Mouse (Mus musculus) CH12.LX (cell line): ENCODE measurements around the gene Arl5a. TPM values are rescaled to one million over a fixed set of nuclear protein-coding genes. Genes with fewer than 3 reads are reported as not detected.

Experiments used
- DNase-seq: peaks from one replicate; pipeline ENCODE4 v3.0.0-alpha.2; 2013; ENCODE audit errors: extremely low read depth
- H3K27ac ChIP-seq: 2 replicates; pipeline ENCODE4 v1.5.1; 2012; ENCODE audit warnings: low read depth, mild to moderate bottlenecking, control low read depth, moderate library complexity; ENCODE audit not compliant: insufficient read depth
- H3K27me3 ChIP-seq: replicated peaks from 2 replicates; pipeline ENCODE3; 2012; ENCODE audit warnings: inconsistent platforms
- H3K36me3 ChIP-seq, 2 experiments: replicated peaks in 1 of 2; 2 replicates each; pipeline versions ENCODE3 to v1.6.1; 2012; ENCODE audit warnings: inconsistent platforms in 1 of 2, low read length in 1 of 2, mild to moderate bottlenecking in 1 of 2, mixed read lengths in 1 of 2, moderate library complexity in 1 of 2; ENCODE audit not compliant: control insufficient read depth in 1 of 2, insufficient read depth in 1 of 2
- H3K4me1 ChIP-seq, 2 experiments: 2 replicates each; pipeline ENCODE4 v1.6.1; 2012; ENCODE audit warnings: inconsistent platforms in 1 of 2, moderate library complexity in 1 of 2; ENCODE audit not compliant: insufficient read depth in 2 of 2, control insufficient read depth in 1 of 2
- H3K4me2 ChIP-seq: 2 replicates; pipeline ENCODE4 v1.6.1; 2012; ENCODE audit warnings: low read depth, mild to moderate bottlenecking, control low read depth; ENCODE audit not compliant: poor library complexity, insufficient read depth, severe bottlenecking
- H3K4me3 ChIP-seq, 3 experiments: fragments of 150-350 bp in 1 of 3; sonication (generic) in 1 of 3; replicated peaks in 1 of 3; 2 replicates each; pipeline versions ENCODE3 to v1.5.1; 2011 to 2012; ENCODE audit warnings: low read depth in 2 of 3, low read length in 2 of 3, mild to moderate bottlenecking in 2 of 3, moderate library complexity in 2 of 3, control low read depth in 1 of 3, improper control_type of control experiment in 1 of 3, inconsistent platforms in 1 of 3, mixed read lengths in 1 of 3; ENCODE audit not compliant: poor library complexity in 1 of 3
- H3K79me2 ChIP-seq: replicated peaks from 2 replicates; pipeline ENCODE4 v1.6.1; 2012; ENCODE audit warnings: mild to moderate bottlenecking, moderate library complexity; ENCODE audit not compliant: control insufficient read depth, poor library complexity, insufficient read depth, severe bottlenecking; ENCODE audit errors: extremely low read depth
- H3K9ac ChIP-seq: 2 replicates; pipeline ENCODE4 v1.6.1; 2012; ENCODE audit warnings: low read depth, mild to moderate bottlenecking, control low read depth, moderate library complexity; ENCODE audit not compliant: insufficient read depth
- H3K9me3 ChIP-seq: replicated peaks from 2 replicates; pipeline ENCODE3; 2012; ENCODE audit warnings: low read length, inconsistent platforms, mixed read lengths
- BHLHE40 ChIP-seq: IDR thresholded peaks from 2 replicates; pipeline ENCODE4 v1.6.1; 2011; ENCODE audit warnings: mild to moderate bottlenecking, low read depth, low read length, improper control_type of control experiment
- CHD2 ChIP-seq: IDR thresholded peaks from 2 replicates; pipeline ENCODE4 v1.6.1; 2011; ENCODE audit warnings: low read length, improper control_type of control experiment
- E2F4 ChIP-seq: IDR thresholded peaks from 2 replicates; pipeline ENCODE4 v1.6.1; 2011; ENCODE audit warnings: low read depth, low read length, improper control_type of control experiment; ENCODE audit not compliant: insufficient replicate concordance
- EP300 ChIP-seq: IDR thresholded peaks from 2 replicates; pipeline ENCODE4 v1.6.1; 2011; ENCODE audit warnings: low read length, improper control_type of control experiment
- GABPA ChIP-seq: IDR thresholded peaks from 2 replicates; pipeline ENCODE4 v1.6.1; 2012; ENCODE audit warnings: low read depth, low read length, improper control_type of control experiment, inconsistent platforms; ENCODE audit not compliant: insufficient replicate concordance
- HCFC1 ChIP-seq: IDR thresholded peaks from 2 replicates; pipeline ENCODE4 v1.6.1; 2012; ENCODE audit warnings: low read depth, mild to moderate bottlenecking, inconsistent platforms, low read length, improper control_type of control experiment
- IRF4 ChIP-seq: IDR thresholded peaks from 2 replicates; pipeline ENCODE4 v1.6.1; 2014; ENCODE audit warnings: low read depth, mild to moderate bottlenecking, inconsistent platforms, low read length, improper control_type of control experiment
- JUN ChIP-seq: IDR thresholded peaks from 2 replicates; pipeline ENCODE4 v1.6.1; 2011; ENCODE audit warnings: low read depth, mild to moderate bottlenecking, low read length, improper control_type of control experiment, moderate library complexity; ENCODE audit not compliant: insufficient read depth
- KAT2A ChIP-seq: IDR thresholded peaks from 2 replicates; pipeline ENCODE4 v1.6.1; 2012; ENCODE audit warnings: low read length, improper control_type of control experiment, inconsistent platforms; ENCODE audit not compliant: insufficient replicate concordance
- MAZ ChIP-seq: IDR thresholded peaks from 2 replicates; pipeline ENCODE4 v1.6.1; 2012; ENCODE audit warnings: low read depth, mild to moderate bottlenecking, inconsistent platforms, low read length, improper control_type of control experiment, moderate library complexity
- MXI1 ChIP-seq: IDR thresholded peaks from 2 replicates; pipeline ENCODE4 v1.6.1; 2011; ENCODE audit warnings: mild to moderate bottlenecking, low read depth, low read length, improper control_type of control experiment
- NELFE ChIP-seq: IDR thresholded peaks from 2 replicates; pipeline ENCODE4 v1.6.1; 2011; ENCODE audit warnings: low read depth, low read length, improper control_type of control experiment
- NRF1 ChIP-seq: IDR thresholded peaks from 2 replicates; pipeline ENCODE4 v1.6.1; 2014; ENCODE audit warnings: low read depth, mild to moderate bottlenecking, inconsistent platforms, low read length, improper control_type of control experiment, moderate library complexity
- PAX5 ChIP-seq: IDR thresholded peaks from 2 replicates; pipeline ENCODE4 v1.6.1; 2012; ENCODE audit warnings: low read length, inconsistent platforms, mixed read lengths
- POLR2A ChIP-seq: IDR thresholded peaks from 2 replicates; pipeline ENCODE4 v1.6.1; 2011; ENCODE audit warnings: low read depth, mild to moderate bottlenecking, improper control_type of control experiment, low read length
- RAD21 ChIP-seq: IDR thresholded peaks from 2 replicates; pipeline ENCODE4 v1.6.1; 2011; ENCODE audit warnings: low read depth, mild to moderate bottlenecking, low read length, improper control_type of control experiment, moderate library complexity
- RCOR1 ChIP-seq: conservative IDR thresholded peaks from 2 replicates; pipeline ENCODE4 v1.6.1; 2012; ENCODE audit warnings: low read depth, mild to moderate bottlenecking, inconsistent platforms, low read length, improper control_type of control experiment
- SIN3A ChIP-seq: IDR thresholded peaks from 2 replicates; pipeline ENCODE4 v1.6.1; 2012; ENCODE audit warnings: low read length, improper control_type of control experiment, inconsistent platforms
- TBP ChIP-seq: conservative IDR thresholded peaks from 2 replicates; pipeline ENCODE4 v1.6.1; 2011; ENCODE audit warnings: low read depth, low read length, improper control_type of control experiment
- TCF12 ChIP-seq: IDR thresholded peaks from 2 replicates; pipeline ENCODE4 v1.6.1; 2014; ENCODE audit warnings: low read depth, mild to moderate bottlenecking, inconsistent platforms, low read length, improper control_type of control experiment
- USF1 ChIP-seq: IDR thresholded peaks from 2 replicates; pipeline ENCODE4 v1.6.1; 2014; ENCODE audit warnings: low read depth, mild to moderate bottlenecking, inconsistent platforms, low read length, improper control_type of control experiment
- USF2 ChIP-seq: conservative IDR thresholded peaks from 2 replicates; pipeline ENCODE4 v1.6.1; 2011; ENCODE audit warnings: low read depth, low read length, improper control_type of control experiment
- ZC3H11A ChIP-seq: IDR thresholded peaks from 2 replicates; pipeline ENCODE4 v1.6.1; 2012; ENCODE audit warnings: low read depth, mild to moderate bottlenecking, inconsistent platforms, low read length, improper control_type of control experiment
- ZKSCAN1 ChIP-seq: IDR thresholded peaks from 2 replicates; pipeline ENCODE4 v1.6.1; 2012; ENCODE audit warnings: low read depth, inconsistent platforms, low read length, improper control_type of control experiment, borderline replicate concordance
- ZMIZ1 ChIP-seq: IDR thresholded peaks from 2 replicates; pipeline ENCODE4 v1.6.1; 2012; ENCODE audit warnings: low read depth, mild to moderate bottlenecking, inconsistent platforms, low read length, improper control_type of control experiment
- dilution Hi-C: fragments of 300-500 bp; cut with MboI; formaldehyde crosslinking; loops from 2 replicates; pipeline ENCODE4 v1.14.3; 2020; ENCODE audit warnings: low sequenced_read_pairs; ENCODE audit not compliant: extremely low pct_unique_long_range_greater_than_20kb, extremely low pct_ligation_motif_present
- in situ Hi-C: fragments of 300-500 bp; cut with MboI; formaldehyde crosslinking; loops from 3 replicates; pipeline ENCODE4 v1.14.3; 2019; ENCODE audit warnings: low sequenced_read_pairs, low pct_ligation_motif_present, low pct_unique_long_range_greater_than_20kb, mixed read lengths
- polyA plus RNA-seq: library from polyadenylated mRNA; unstranded; fragments of >175 nt; gene quantifications from 2 replicates; pipeline ENCODE4 v1.2.1, GENCODE M21; 2012; ENCODE audit warnings: low read depth; ENCODE audit not compliant: insufficient read length
- total RNA-seq, 2 experiments: library from RNA; depleted of rRNA; stranded (reverse); fragments of 300-350 nt in 1 of 2; fragments of >200 nt in 1 of 2; gene quantifications; 2 replicates each; pipeline ENCODE4 v1.2.3; 2012 to 2014

Arl5a gene
- total and polyA plus RNA-seq, 3 experiments, result 16.3 to 65.2 (median 36.0) TPM

DNA sequence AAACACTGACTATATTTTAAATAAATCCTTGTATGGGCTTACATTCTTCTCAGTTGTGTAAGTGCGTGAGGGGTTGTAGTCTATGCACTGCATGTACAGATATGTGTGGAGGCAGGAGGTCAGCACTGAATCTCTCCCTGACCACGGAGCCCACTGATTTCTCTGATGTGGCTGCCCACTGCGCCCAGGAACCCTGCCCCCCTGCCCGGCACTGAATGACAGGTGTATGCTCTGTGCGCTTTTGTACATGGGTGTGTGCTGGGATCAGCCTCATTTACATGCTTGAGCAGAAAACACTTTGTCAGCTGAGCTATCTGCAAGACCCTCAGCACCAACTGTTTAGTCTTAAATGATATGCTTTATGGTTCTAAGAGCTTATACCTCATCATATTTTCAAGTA lies 19.5 kb downstream of the Arl5a start:
- Histone ChIP-seq H3K4me2 (no peak overlapping the region), H3K27ac (no peak overlapping the region), H3K79me2 (no peaks in the 10 kb centered on the region), H3K9ac (no peak overlapping the region), H3K4me3 (no peak overlapping the region)
- TF ChIP-seq CHD2 (no peak), ZC3H11A (no peak), GABPA (no peak), IRF4 (no peak), ZKSCAN1 (no peak), TCF12 (no peak), MAZ (no peak), POLR2A (no peak), USF2 (no peak), BHLHE40 (no peak), NELFE (no peak), KAT2A (no peak)
- TF ChIP-seq, all 38 proteins: peak for 0
- in situ Hi-C loops (loop anchor here (25.0 kb wide), 1 partner anchor 182 kb away; no protein-coding TSS in a partner anchor), dilution Hi-C loops (no loop called here)
- peaks cover 33 to 75% of the 10 kb centered on the region in 2 experiments for H3K36me3 ChIP-seq
- no peak for DNase-seq
- H3K27me3 ChIP-seq, result no peaks in the 10 kb centered on the region
- peaks cover 0 to 11% of the 10 kb centered on the region in 2 experiments; a peak in 2 of 4 replicates for H3K4me1 ChIP-seq
- no peaks in the 10 kb centered on the region for H3K9me3 ChIP-seq

DNA sequence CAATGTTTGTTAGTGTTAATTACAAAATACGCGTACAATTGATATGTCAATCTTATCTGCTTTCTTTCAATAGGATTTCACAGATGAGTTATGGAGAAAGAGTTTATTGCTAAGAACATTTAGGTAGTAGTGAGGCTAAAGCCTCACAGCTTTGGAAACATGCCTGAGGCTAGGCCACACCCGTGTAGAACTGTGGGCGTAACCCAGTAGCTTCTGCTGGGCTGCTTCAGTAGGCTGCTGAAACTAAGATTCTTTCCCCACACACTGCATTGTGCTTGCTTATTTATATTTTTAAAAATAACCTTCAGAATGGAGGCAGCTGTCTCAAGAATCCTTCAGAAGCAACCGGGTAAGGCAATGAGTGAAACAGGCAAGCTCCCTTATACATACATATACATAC lies 30.2 kb downstream of the Arl5a start:
- Histone ChIP-seq H3K27ac (no peak overlapping the region), H3K36me3 (peaks cover 0 to 5% of the 10 kb centered on the region in 2 experiments), H3K4me3 (no peak overlapping the region), H3K79me2 (no peaks in the 10 kb centered on the region), H3K27me3 (no peaks in the 10 kb centered on the region), H3K4me1 (peaks cover 3 to 23% of the 10 kb centered on the region in 2 experiments; a peak in 2 of 4 replicates), H3K9me3 (no peaks in the 10 kb centered on the region), H3K9ac (no peak overlapping the region), H3K4me2 (no peak overlapping the region)
- no peak for TF ChIP-seq NELFE
- dilution Hi-C loops, result no loop called here
- in situ Hi-C loops, result no loop called here
- no peak for DNase-seq

DNA sequence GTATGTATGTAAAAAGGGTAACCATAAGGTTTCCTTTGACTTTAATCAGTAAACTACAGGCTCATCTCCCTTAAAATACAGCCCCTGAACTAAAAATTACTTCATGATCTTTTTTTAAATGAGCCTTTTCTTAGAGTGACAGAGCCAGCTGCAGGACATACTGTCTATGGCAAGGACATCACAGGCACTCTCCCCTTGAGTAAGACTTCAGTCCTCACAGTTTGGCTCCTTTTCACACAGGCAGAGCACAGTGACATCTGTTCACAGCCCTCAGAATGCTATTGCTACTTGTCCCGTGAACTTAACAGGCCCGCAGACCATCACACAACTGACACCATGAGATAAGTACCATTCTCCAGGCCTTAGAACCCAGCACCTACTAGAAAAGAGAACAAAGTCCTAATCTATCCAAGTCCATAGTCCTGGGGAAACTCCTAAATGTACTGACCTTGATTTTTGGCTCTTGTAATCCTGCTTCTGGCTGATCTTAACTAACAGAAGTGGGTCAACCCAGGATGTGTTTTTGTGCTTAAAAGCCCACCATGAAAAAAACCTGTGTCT lies 34.2 kb downstream of the Arl5a start:
- Histone ChIP-seq H3K79me2 (no peaks in the 10 kb centered on the region), H3K9me3 (no peaks in the 10 kb centered on the region), H3K4me3 (no peak overlapping the region), H3K27me3 (no peaks in the 10 kb centered on the region)
- in situ Hi-C loops, result no loop called here
- dilution Hi-C loops, result no loop called here
- DNase-seq, result no peak
- TF ChIP-seq JUN (no peak), CHD2 (no peak), NRF1 (no peak), ZC3H11A (no peak), E2F4 (no peak), HCFC1 (no peak), RAD21 (no peak), ZMIZ1 (no peak), MXI1 (no peak), SIN3A (no peak), IRF4 (no peak), RCOR1 (no peak), USF1 (no peak), MAZ (no peak), EP300 (no peak), TBP (no peak), USF2 (no peak), ZKSCAN1 (no peak), PAX5 (no peak)
- TF ChIP-seq, all 38 proteins: peak for 0
- Histone ChIP-seq H3K9ac (no peak overlapping the region), H3K36me3 (no peaks in the 10 kb centered on the region), H3K4me1 (peaks cover 3 to 17% of the 10 kb centered on the region in 2 experiments; a peak in 2 of 4 replicates), H3K4me2 (no peak overlapping the region), H3K27ac (no peak overlapping the region)
